Mouse (Mus musculus) retina, embryonic 14.5 days (tissue): ENCODE measurements around the gene Tmem139.

ENCODE experiments used
- DNase-seq: peaks from one replicate; pipeline ENCODE4 v3.0.0-alpha.2; 2015; ENCODE audit warnings: low spot score

Gene Tmem139

GRCm38 (mm10) chr6:42261524-42262170 is at the start of gene Tmem139:
Gene Tmem139 (plus strand): TSS chr6:42261970.
- no peak for DNase-seq

DNA sequence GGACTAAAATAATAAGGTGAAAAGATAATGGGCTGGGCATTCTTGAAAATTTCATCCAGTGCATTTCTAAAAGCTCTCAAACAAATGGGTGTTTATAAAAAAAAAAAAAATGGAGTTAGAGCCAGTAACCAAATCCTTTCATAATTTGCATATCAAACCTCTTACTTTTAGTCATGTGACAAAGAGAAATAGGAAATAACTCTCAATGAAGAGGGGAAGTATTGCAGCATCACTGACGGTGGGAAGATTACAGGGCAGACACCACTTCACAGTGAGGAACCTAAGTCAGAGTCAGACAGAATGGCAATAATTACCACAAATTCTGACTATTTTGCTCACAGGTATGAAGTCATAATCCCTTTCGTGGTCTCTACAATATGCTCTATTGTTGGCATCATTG is 46.7 kb upstream of the Tmem139 start, which contains the start of gene Tas2r144:
TSS of gene Tas2r144 (plus strand) at position 301 of the 400 bp plus-strand sequence.
- no peak for DNase-seq

- DNase-seq = no peak
Measured at GRCm38 (mm10) chr6:42222286-42222685, 39.5 kb upstream of the Tmem139 start.

DNA sequence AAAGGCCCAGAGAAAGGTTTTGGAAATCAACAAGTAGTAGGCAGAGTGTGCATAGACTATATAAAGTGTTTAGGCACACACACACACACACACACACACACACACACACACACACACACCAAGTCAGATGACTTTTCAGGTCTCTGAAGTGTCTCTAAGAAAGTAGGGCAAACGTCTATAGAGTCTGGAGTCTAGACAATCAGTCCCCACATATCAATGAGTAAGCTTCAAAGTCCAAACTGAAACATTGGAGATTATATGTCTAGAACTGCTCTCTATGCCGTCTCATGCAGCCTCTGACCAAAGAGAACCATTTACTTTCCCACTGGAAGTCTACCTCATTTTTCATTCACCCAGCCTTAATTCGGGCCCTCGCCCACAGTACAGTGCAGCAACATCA is 36.7 kb upstream of the Tmem139 start:
- no peak for DNase-seq

DNA sequence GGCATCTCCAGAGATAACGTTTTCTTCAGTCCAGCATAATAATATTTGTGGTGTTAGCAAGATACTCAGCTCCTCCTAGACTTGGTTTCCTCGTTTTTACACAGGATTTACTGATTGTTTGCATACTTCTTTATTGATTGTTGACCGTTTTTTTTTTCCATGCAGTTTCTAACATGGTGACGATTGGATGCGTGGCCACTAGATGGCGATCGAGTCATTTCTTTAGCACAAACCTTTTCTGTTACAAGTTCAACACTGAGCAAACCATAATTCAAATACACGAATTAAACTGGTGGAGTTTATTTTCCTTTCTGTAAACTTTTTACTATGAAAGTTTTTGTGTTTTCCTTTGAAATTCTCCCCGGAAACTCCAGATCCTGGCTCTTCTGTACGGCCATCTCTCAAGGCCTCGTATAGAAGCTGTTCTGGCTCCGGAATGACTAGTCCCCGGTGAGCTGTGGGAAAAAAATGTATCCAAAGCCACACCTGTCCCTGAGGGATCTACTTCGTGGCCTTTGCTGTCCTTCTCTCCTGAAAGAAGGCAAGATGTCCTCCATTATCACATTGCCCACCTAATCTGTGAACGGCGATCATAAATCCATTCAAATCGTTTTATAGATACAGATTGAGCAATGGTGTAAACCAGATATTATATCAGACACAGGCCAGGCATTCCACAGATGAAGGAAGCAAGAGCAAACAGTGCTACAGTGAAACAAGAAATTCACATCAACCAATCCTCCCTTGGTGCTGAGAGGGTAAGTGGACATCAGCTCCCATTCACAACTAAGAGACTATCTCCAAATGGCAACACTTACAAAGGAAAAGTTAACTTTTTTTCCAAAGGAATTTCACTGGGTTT is 34.3 kb upstream of the Tmem139 start:
- peak; percentile 89 for DNase-seq

- no peak for DNase-seq
Measured at GRCm38 (mm10) chr6:42229610-42230009, 32.2 kb upstream of the Tmem139 start.

DNA sequence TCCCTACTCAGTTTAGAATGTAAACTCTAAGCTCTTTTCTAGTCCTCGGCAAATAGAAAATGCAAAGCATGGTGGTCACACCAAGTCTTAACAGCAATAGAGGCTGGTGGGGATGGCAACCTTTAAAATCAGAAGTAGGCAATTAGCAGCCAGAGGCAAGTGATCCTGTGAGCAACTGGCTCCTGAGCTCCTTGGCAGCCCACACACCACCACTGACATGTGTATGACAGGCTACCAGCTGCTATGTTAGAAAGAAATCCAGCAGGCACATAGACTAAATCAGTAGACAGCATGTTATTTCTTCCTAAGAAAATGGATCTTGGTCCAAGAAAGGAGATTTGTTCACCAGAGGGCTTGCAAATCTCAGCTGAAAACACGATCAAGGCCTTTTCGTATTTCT is 30.6 kb upstream of the Tmem139 start:
- no peak for DNase-seq

- DNase-seq = no peak
Measured at GRCm38 (mm10) chr6:42237276-42237805, 24.4 kb upstream of the Tmem139 start.

DNA sequence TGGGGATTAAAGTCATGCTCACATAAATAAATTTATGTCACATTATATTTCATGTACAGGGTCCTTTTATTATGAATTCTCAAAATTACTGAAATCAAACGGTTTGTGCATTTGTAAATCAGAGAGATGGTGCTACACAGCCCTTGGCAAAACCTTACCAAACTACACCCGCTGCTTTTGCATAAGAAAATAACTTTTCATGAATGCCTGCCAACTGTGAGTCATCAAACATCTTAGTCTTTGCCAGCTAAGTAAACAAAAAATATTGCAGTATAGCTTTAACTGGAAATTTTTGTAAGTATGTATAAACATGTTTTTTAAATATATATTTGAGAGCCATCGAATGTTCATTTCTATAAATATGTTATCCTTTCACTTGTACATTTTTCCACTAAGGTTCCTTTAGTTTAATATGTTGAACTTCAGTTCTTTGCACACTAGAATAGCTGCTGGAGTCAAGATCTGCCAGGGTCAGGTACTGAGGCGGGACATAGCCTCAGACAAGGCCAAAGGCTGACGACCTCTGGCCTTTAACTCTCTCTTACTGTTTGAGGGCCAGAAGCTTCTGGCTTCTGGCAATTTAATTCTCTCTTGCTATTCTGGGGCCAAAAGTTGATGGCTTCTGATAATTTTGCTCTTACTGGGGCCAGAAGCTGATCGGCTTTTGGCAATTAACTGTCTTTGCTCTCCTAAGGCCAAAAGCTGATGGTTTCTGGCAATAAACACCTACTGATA is 20.3 kb upstream of the Tmem139 start:
- DNase-seq = no peak

DNA sequence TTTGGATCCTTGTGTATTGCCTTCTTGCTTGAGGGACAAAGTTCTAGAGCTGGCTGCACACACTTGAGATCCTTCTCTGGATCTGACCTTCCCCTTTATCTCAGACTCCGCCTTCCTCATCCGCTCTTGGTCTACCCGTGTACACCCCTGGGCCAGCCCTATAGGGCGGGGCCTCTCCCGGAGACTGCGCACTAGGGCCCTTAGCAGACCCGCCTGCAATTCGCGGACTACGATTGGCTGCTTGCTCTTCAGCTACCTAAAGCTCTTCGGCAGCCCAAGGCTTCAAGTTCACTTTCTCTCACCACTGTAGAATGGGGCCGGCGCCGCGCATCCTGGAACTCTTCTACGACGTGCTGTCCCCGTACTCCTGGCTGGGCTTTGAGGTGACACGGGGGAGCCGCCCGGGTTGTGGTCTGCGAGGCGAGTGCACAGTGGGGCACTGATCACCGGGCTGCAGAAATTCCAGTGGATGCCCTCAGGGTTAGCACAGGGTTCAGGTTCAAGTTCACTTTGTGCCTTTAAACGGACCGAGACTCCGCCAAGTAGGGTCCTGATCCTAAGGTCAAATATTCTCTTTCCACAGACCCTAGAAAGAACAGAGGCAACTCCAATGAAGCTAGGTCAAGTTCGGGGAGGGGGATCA is 15.9 kb upstream of the Tmem139 start, which contains the start of gene Gstk1:
TSS of gene Gstk1 (plus strand) at position 225 of the 643 bp plus-strand sequence.
- DNase-seq = peak; percentile 88

- peak; percentile 6 for DNase-seq
Measured at GRCm38 (mm10) chr6:42247173-42247572, 14.6 kb upstream of the Tmem139 start.

- no peak for DNase-seq
Measured at GRCm38 (mm10) chr6:42247981-42248380, 13.8 kb upstream of the Tmem139 start.

GRCm38 (mm10) chr6:42251791-42252190 is 10.0 kb upstream of the Tmem139 start:
- no peak for DNase-seq

DNA sequence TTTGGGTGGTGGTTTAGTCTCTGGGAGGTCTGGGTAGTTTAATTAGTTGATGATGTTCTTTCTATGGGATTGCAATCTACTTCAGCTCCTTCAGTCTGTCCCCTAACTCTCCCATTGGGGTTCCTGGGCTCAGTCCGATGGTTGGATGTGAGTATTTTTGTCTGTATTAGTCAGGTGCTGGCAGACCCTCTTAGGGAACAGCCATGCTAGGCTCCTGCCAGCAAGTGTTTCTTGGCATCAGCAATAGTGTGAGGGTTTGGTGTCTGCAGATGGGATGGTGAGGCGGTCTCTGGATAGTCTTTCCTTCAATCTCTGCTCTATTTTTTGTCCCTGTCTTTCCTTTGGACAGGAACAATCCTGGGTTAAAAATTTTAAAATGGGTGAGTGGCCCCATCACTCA is 8.7 kb upstream of the Tmem139 start:
- DNase-seq = no peak

- peak; percentile 65 for DNase-seq
Measured at GRCm38 (mm10) chr6:42257303-42257863, 4.4 kb upstream of the Tmem139 start.

GRCm38 (mm10) chr6:42260430-42260829 is 1.3 kb upstream of the Tmem139 start:
- no peak for DNase-seq

DNA sequence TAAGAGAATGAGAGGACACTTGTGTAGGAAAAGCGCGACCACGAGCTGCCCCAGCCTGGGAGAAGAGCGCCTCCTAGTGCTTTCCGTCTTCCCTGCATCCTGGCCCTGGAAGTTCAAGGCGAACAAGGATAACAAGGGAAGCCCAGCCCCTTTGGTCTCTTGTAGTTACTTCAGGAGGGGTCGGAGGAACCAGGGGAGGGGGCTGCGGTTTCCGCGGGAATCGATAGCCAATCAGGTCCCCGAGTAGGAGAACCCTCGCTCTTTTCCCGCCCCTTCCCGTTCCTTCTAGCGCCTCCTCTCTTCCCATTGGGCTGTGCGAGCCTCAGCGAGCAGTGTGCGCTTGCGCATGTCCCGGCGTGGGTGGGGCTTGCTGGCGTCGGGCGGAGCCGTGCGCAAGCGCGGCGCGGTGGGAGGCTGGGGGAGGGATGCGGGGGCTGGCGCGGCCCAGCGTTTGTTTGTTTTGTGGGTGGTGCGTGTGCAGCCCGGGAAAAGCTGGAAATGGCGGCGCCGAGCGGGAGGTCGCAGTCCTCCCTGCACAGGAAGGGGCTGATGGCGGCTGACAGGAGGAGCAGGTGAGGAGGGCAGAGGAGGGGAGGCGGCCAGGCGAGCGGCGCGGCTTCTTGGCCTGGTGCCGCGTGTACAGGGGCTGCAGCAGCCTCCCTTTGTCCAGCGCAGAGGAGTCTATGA is 3.0 kb downstream of the Tmem139 start, which contains the start of gene Casp2:
TSS of gene Casp2 (plus strand) at position 360 of the 687 bp plus-strand sequence.
- DNase-seq = peak; percentile 99

DNA sequence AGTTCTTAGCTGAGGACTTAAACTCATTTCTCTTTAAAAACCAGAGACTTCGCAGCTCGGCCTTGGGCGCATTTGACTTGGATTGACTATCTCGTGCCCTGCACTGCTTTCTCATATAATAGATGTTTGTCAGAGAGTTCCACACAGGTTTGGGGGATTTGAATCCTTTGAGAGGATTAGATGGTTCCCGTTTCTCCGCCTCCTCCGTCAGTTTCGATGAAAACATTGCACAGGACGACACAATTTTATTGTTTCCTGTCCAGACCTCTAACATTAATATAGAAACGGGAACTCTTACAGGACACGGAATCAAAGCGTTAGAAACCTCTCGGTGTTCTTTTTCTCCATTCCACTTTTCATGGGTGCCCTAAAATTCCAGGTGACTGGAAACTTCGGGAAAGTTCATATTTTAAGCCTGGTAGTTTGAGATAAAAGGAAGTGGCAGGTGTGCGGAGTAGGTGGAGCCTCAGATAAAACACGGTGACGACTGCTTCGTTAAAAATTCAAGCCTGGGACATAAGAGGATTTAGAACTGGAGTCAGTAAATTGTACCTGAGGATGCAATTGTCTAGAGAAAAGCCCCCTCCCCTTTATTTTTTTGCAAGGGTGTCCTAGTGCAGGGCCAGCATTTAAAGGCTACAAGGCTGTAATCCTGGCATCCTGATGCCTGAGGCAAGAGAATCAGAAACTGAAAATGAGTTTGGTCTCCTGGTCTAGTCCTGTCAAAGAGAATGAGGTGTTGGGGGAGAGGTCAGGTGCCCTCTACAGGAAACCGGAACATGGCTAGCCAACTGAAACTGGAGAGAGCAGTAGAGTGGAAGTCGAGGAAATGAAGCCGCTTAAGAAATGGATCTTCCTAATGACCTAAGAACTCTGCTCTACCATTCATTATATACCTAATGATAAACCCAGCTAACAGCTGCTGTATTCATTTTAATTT is 3.9 kb downstream of the Tmem139 start:
- DNase-seq = peak; percentile 47

- DNase-seq = no peak
Measured at GRCm38 (mm10) chr6:42270817-42271216, 9.0 kb downstream of the Tmem139 start.

DNA sequence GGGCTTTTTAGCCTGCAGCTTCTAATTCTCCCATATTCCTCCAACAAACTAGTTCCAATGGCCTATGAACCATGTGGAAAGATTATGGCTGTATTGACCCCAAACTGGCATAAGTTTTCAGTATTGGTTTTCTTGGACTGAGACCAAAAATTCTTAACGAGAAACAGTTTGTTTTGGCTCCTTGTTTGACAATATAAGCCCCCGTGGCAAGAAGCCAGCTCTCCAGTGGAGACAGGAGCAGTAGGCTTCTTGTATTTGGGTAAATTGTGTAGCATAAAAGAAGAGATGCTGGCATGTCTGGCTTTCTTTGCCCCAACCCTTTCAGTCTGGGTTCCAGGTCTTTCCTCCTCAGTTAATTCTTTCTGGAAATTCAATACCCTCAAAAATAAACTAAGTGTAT is 14.4 kb downstream of the Tmem139 start:
- DNase-seq = no peak
